Mouse (Mus musculus) neural tube, embryonic 10.5 days (tissue): ENCODE results near the gene B4galt4.
"Not testable (repeated sequence)": the region's sequence is repeated elsewhere in the genome, so short reads cannot be mapped to it uniquely, and the experiment has no call there.

Experiments used
- DNase-seq: peaks from one replicate; pipeline ENCODE4 v3.0.0-alpha.2; 2017; ENCODE audit warnings: low spot score; ENCODE audit errors: extremely low spot score

The B4galt4 gene

GRCm38 (mm10) chr16:38767761-38768160, 25.7 kb downstream of the B4galt4 start:
- no peak for DNase-seq

DNA sequence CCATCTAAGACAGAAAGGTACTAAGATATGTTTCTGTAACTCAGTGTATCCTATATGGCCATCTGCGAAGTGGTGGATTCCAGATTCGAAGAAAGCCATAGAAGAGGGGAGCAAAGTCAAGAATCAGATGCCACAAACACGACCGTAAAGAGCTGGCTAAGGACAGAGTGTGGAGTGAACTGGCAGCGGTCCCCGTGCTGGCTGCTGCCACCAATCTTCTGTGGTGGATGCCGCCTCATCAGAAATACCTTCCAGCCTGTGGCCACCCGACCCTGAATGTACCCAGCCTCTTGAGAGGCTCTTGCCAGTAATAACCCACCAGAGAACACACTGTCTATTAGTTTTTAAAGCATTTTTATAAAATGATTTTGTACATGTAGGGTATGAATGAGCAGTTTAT, 26.3 kb downstream of the B4galt4 start:
- DNase-seq = no peak

- no peak for DNase-seq
These were observed 27.5 kb downstream of the B4galt4 start for GRCm38 (mm10) chr16:38769529-38769928.

GRCm38 (mm10) chr16:38771145-38771544, 29.1 kb downstream of the B4galt4 start:
- no peak for DNase-seq

GRCm38 (mm10) chr16:38772906-38773496, 30.9 kb downstream of the B4galt4 start:
- DNase-seq = no peak

DNA sequence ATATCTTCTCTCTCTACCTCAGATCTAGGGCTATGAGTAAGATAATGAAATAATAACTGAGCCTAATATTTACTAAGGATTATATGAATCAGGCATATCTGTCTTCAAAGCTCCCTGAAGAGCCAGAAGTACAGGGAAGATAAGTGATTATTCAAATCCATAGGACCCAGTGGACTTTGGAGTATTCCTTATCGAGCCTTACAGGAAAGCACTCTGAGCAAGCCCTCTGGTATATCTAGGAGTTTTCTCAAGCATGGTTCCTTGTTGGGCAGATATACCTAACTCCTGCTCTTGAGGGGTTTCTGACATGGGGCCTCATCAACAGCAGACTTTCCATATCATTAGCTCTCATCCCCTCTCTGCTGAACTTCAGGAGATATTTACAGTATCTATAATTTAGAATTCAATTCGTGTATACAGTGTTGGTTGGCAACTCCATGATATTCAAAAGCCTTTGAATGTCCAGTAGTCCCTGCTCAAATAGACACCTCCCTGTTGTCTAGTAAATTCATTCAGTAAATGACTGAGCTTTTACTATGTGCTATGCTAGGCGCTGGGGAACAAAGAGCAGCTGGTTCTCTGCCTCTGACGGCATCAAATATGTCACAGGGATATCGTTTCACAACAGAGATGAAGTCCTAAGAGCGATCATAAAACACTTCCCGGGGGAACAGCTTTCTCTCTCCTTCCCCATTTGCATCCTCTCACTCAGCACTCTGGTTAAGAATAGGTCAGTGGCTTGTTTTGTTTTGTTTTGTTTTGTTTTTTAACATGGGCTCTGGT, 33.1 kb downstream of the B4galt4 start:
- DNase-seq = no peak

GRCm38 (mm10) chr16:38776342-38776741, 34.3 kb downstream of the B4galt4 start:
- DNase-seq = no peak

DNA sequence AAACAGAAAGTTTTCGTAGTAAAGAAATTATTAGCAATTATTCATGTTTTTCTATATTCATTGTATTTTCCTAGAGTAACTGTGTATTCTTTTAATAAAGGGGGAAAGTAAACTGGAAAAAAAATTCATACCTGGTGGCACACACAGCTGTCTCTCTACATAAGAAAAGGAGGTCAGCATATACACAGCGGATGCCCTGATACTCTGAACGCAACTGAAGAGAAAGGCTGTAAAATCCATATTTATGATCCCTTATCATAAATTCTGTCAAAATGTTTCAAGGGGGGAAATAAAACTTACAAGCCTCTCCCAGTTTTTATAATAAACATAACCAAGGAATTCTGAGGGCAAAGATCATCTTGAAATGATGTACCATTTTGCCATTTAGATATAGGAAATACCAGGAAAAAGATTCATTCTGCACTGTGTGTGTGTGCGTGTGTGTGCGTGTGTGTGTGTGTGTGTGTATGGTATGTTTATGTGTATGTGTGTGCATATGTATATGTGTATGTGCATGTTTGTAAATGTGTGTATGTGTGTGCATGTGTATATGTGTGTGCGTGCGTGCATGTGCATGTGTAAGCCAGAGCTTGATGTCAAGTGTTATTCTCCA, 39.0 kb downstream of the B4galt4 start:
- no peak for DNase-seq

DNA sequence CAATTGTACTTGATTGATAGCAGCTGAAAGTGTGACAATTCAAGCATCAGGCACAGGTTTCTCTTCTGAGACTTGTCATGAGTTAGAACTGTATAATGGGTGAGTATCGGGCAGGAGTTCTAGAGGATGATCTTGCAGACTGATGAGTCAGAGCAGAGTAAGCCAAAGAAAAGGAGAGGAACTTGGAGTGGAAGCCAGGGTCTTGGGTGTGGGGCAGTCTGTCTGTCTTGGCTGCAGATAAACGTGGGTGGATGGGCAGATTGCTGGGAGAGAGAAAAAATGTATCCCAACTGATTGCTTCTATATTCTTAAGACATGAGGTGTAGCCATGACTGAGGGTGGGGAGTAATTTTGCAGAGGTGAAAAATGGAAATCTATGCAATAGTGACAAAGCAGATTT, 39.9 kb downstream of the B4galt4 start:
- DNase-seq = no peak

GRCm38 (mm10) chr16:38782524-38783067, 40.5 kb downstream of the B4galt4 start:
- DNase-seq = no peak

DNA sequence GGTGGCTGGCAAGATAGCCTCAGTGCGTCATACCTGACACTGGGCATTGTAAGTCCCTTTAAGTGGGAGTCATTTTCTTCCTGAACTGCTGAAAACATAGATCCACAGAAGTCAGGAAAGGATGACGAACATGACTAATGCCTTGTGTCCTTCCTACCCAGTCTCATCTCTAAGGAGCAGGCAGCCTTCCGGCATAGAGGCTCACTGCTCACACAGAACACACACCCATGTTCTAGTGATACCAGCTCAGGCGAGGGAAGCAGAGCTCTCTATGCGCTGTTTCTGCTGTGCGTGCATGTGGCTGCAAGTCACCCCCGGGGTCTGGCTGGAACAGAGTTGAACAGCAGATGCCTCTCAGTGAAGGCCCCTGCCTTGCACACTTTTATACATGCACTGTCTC, 43.2 kb downstream of the B4galt4 start:
- DNase-seq = no peak

GRCm38 (mm10) chr16:38789016-38789415, 47.0 kb downstream of the B4galt4 start:
- DNase-seq = no peak

- DNase-seq = no peak
These were observed 47.9 kb downstream of the B4galt4 start for GRCm38 (mm10) chr16:38789966-38790365.

GRCm38 (mm10) chr16:38793120-38793519, 51.1 kb downstream of the B4galt4 start:
- no peak for DNase-seq

GRCm38 (mm10) chr16:38798957-38799450, 56.9 kb downstream of the B4galt4 start:
- DNase-seq = no peak

DNA sequence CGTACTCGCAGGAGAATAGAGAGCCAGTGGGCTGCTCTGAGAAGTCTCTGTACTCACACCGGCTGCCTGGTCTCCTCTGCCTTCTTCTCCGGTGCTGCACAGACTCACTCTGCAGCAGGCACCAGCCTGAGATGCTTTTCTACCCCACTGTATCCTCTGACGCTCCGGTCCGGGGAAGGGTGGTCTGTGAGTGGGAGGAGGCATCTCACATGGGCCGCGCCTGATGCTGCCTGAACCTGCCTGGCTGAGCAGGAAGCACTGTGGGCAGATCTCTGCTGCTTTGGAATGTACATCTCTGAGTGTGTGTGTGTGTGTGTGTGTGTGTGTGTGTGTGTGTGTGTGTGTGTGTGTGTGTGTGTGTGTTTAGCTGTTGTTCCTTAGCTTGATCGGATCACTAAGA, 58.0 kb downstream of the B4galt4 start, which contains the start of gene Upk1b:
Upk1b (minus strand) TSS at position 238 of the 400 bp plus-strand sequence.
- DNase-seq = peak; percentile 19

- DNase-seq = not testable (repeated sequence)
These were observed 65.7 kb downstream of the B4galt4 start for GRCm38 (mm10) chr16:38807796-38808195.

DNA sequence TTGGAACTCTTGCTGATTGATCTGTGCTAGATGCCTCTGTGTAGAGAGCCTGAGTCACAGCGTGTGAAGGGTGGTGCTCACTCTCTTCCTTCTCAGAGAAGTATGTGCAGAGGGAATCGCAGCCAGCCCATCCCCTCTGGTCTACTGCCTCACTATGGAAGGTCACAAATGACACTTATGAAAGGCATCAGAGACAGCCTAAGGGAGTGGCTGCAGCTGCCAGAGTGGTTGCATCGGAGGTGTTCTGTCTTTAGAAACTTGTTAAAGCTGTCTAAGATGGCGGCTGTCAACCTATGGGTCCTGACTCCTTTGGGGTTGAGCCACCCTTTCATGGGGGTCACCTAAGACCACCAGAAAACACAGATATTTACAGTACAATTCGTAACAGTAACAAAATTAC, 68.1 kb downstream of the B4galt4 start:
- DNase-seq = no peak

DNA sequence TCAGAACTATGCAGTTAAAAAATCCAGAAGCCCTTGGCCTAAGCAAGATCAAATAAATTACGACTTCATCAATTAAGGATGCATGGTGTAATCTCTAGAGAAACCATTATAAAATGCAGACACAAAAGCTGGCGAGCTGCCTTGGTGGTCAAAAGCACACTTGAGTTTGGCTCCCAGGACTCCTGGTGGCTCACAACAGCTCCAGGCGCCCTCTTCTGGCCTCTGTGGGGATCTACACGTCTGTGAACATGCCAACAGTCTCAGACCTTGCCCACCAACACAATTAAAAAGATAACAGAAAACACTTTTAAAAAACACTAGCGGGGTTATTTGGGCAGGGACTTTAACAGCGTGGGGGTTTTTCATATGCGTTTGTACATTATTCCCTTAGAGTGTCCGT, 70.5 kb downstream of the B4galt4 start:
- DNase-seq = peak; percentile 68
